Mouse (Mus musculus) bone marrow, adult 2 months (tissue): ENCODE results near the gene Arf4.

Experiments
- CTCF ChIP-seq: fragments of 200-500 bp; IDR thresholded peaks from 2 replicates; pipeline ENCODE4 v1.5.1; 2011; ENCODE audit warnings: low read length, control low read depth; ENCODE audit not compliant: control insufficient read depth, insufficient read depth
- POLR2A ChIP-seq: fragments of 200-500 bp; IDR thresholded peaks from 2 replicates; pipeline ENCODE4 v1.6.1; 2011; ENCODE audit warnings: low read depth, mild to moderate bottlenecking, control low read depth, low read length, borderline replicate concordance; ENCODE audit not compliant: control insufficient read depth

DNA sequence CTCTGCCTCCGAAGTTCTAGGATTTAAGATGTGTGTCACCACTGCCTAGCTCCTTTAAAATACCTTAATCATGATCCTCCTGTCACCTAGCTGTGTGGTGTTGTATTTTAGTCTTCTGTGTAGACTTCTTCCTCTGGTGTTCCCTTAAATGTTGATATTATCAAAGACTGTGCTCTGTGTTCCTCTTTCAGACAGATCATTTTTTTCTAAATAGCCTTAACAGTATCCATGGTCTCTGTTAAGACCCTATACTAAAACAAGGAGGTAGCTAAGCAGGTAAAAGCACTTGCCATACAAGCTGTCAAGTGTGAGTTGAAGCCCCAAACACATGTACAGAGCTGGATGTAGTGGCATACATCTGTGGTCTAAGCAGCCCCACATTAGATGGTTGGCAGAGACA, 28.2 kb upstream of the Arf4 start:
- TF ChIP-seq CTCF (no peak), POLR2A (no peak)
